Mouse (Mus musculus) neural tube, embryonic 12.5 days (tissue): ENCODE measurements around the gene Gimap5. TPM values are rescaled to one million over a fixed set of nuclear protein-coding genes. Genes with fewer than 3 reads are reported as not detected.

Source experiments
- ATAC-seq: fragments of 200-750 bp; cut with Nextera tagmentation; 2 replicates; pipeline ENCODE4 v1.8.0; 2017; ENCODE audit warnings: low read depth, mild to moderate bottlenecking, moderate TSS enrichment, moderate library complexity; ENCODE audit not compliant: low FRiP score
- H3K27ac ChIP-seq: fragments of 300-500 bp; sonication (generic); 2 replicates; pipeline ENCODE4 v1.5.1; 2016
- H3K27me3 ChIP-seq: fragments of 300-500 bp; sonication (generic); replicated peaks from 2 replicates; pipeline ENCODE4 v1.6.1; 2016; ENCODE audit warnings: mild to moderate bottlenecking
- H3K36me3 ChIP-seq: fragments of 300-500 bp; sonication (generic); 2 replicates; pipeline ENCODE4 v1.6.1; 2016; ENCODE audit warnings: mild to moderate bottlenecking
- H3K4me1 ChIP-seq: fragments of 300-500 bp; sonication (generic); 2 replicates; pipeline ENCODE4 v1.6.1; 2016
- H3K4me2 ChIP-seq: fragments of 300-500 bp; sonication (generic); replicated peaks from 2 replicates; pipeline ENCODE4 v1.6.1; 2016; ENCODE audit warnings: mild to moderate bottlenecking
- H3K4me3 ChIP-seq: fragments of 300-500 bp; sonication (generic); 2 replicates; pipeline ENCODE4 v1.5.1; 2016
- H3K9ac ChIP-seq: fragments of 300-500 bp; sonication (generic); 2 replicates; pipeline ENCODE4 v1.6.1; 2016; ENCODE audit warnings: mild to moderate bottlenecking
- H3K9me3 ChIP-seq: fragments of 300-500 bp; sonication (generic); 2 replicates; pipeline ENCODE4 v1.6.1; 2016; ENCODE audit warnings: mild to moderate bottlenecking
- WGBS: fragments of 180-500 bp; shearing (Covaris S2); methylation state at CpG from one replicate; pipeline ENCODE4 v1.1.7; 2016; 5-methylcytosine and 5-hydroxymethylcytosine counted together
- polyA plus RNA-seq: library from polyadenylated mRNA; unstranded; fragments of >200 nt; fragmentation: Nextera tagmentation; extraction: Ambion mirVana; gene quantifications from 2 replicates; pipeline ENCODE4 v1.2.1, GENCODE M21; 2016

The Gimap5 gene
- 1.4 and 1.8 TPM in 2 replicates for polyA plus RNA-seq

DNA sequence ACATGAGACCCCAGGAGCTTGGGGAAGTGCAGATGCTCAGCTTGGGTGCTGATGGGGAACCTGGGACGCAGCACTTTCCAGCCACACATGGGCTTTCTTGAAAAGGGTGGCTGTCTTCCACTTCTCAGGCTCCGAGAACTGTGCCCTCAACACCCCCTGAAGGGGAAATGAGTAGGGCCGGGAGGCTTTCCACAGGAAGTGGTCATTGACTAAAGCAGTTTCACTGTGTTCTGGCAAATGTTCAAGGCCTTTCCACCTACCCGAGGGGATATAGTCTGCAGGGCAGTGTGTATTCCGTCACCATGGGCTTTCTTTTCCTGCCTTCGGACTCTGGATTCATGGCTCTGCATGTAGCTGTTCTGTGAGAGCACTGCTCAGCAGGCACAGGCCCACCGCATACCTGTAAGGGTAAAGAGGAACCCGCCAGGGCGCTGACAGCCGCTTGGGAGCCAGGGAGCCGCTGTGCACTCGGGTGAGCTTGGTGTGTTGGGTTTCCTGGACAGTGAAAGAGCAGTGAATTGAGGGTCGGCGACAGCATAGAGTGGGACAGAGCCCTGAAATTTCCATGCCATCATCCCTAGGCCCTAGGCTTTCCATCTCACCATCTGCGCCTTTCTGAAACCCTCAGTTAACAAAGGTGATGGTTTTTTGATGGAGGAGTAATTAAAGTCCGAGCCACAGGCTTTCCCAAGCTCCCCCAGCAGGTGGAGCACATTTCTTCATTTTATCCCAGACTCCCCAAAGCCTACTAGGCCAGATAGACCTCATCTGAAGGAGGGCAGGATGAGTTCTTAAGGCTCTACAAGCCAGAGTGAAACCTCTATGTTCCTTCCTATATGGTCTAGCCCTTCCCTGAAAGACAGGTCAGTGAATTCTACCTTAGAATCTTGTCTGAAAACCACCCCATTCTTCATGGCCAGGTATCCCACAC lies at the start of gene Gimap5:
Gimap5 (plus strand) TSS at position 239 of the 931 bp plus-strand sequence.
- H3K36me3 ChIP-seq = no peaks in the 10 kb centered on the region
- H3K4me1 ChIP-seq = peaks cover 14% of the 10 kb centered on the region
- H3K4me3 ChIP-seq = no peak within 1 kb of the TSS
- peaks cover 25% of the 10 kb centered on the region for H3K27me3 ChIP-seq
- no peak within 1 kb of the TSS; the same call in 1 of the 2 replicates for H3K4me2 ChIP-seq
- WGBS = 53% methylated on average over 16 of the region's 16 CpGs
- H3K27ac ChIP-seq = no peak within 1 kb of the TSS
- no peak for ATAC-seq
- no peak within 1 kb of the TSS for H3K9ac ChIP-seq
- H3K9me3 ChIP-seq = no peaks in the 10 kb centered on the region

DNA sequence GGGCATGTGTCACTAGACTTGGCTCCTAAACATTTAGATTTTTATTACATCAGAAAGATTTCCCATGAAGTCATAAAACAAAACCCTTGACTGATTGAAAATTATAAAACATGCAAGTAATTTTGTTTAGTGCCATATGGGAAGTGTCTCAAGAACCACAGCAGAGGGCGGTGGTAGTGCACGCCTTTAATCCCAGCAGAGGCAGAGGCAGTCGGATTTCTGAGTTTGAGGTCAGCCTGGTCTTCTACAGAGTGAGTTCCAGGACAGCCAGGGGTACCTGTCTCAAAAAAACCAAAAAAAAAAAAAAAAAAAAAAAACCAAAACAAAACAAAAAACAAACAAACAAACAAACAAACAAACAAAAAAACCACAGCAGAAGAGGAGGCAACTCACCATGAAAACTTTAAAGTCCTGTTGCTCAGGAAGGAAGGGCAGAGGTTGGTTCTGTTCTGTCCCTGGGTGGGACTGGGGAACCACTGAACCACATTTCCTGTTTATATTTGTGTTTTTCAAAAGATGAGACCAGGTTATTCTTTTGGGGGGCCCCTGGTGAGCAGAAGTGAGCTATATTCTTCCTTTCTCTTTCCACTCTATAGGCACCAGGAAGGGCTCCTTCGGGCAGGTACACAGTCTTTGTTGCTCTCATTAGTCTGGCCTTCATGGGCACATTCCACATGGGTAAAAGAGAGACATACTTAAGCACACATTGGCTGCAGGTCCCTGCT lies 49.0 kb upstream of the Gimap5 start:
- Histone ChIP-seq H3K4me3 (no peak overlapping the region), H3K36me3 (no peaks in the 10 kb centered on the region), H3K9me3 (peaks cover 4% of the 10 kb centered on the region; the same call in 1 of the 2 replicates), H3K27ac (no peak overlapping the region), H3K4me1 (no peaks in the 10 kb centered on the region), H3K27me3 (no peaks in the 10 kb centered on the region), H3K4me2 (no peak overlapping the region), H3K9ac (no peak overlapping the region)
- WGBS = 87% methylated on average over 4 of the region's 4 CpGs
- ATAC-seq = no peak

DNA sequence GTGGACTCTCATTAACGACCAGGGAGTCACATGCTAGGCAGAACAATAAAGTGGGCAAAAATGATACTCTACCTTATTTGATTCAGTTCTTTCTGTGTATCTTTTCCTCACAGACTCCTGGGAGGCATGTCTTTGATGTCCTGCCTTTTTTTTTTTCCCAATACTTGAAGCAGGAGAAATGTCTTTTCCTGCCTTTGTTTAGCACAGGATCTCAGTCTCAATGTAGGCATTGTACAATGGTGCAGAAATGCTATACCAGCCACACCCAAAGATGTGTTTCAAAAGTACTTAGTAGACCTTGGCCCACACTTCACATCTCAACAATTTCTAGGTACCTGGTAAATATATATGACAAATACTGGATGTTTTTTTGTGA lies 48.5 kb upstream of the Gimap5 start:
- Histone ChIP-seq H3K4me3 (no peak overlapping the region), H3K4me1 (no peaks in the 10 kb centered on the region), H3K4me2 (no peak overlapping the region), H3K9me3 (peaks cover 4% of the 10 kb centered on the region; the same call in 1 of the 2 replicates), H3K9ac (no peak overlapping the region), H3K27ac (no peak overlapping the region), H3K36me3 (no peaks in the 10 kb centered on the region), H3K27me3 (no peaks in the 10 kb centered on the region)
- no peak for ATAC-seq
- WGBS = 65% methylated on average over 1 of the region's 1 CpGs

DNA sequence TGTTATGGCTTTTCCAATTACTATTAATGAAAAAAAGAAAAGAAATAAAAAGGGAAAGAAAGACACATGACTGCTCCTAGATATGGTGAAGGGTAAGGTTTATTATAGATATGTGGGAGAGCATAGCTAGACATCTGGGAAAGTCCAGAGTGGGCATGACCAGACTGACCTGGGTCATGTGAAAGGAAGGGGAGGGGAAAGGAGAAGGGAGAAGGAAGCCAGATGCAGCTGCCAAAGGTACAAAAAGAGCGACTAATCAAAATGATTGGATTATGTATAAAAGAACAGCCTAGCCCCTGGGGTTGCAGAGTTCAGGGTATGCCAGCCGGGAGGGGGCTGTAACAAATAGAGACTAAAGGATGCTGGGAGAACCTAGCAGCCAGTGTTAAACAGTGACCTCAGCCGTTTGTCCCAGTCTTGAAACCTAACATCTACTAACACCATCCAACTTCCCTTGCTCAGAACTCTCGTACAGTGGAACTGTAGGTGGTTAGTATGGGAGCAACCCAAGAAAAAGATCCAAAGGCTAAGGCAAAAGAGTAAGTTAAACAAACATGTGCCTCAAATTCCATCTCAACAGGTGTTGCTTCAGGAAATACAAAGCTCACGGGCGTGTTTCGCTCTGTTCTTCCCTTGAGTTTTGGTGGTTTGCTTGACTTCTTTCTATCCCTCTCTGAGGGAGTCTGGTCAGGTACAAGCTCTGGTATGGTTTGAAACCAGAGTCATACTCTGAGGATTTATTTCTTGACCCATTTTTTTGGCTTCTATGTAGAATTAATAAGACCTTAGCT lies 47.7 kb upstream of the Gimap5 start:
- no peak overlapping the region for H3K27ac ChIP-seq
- H3K9ac ChIP-seq = no peak overlapping the region
- H3K9me3 ChIP-seq = peaks cover 4% of the 10 kb centered on the region; the same call in 1 of the 2 replicates
- H3K27me3 ChIP-seq = no peaks in the 10 kb centered on the region
- no peaks in the 10 kb centered on the region for H3K4me1 ChIP-seq
- H3K4me2 ChIP-seq = no peak overlapping the region
- 82% methylated on average over 7 of the region's 7 CpGs for WGBS
- ATAC-seq = no peak
- H3K36me3 ChIP-seq = no peaks in the 10 kb centered on the region
- H3K4me3 ChIP-seq = no peak overlapping the region

DNA sequence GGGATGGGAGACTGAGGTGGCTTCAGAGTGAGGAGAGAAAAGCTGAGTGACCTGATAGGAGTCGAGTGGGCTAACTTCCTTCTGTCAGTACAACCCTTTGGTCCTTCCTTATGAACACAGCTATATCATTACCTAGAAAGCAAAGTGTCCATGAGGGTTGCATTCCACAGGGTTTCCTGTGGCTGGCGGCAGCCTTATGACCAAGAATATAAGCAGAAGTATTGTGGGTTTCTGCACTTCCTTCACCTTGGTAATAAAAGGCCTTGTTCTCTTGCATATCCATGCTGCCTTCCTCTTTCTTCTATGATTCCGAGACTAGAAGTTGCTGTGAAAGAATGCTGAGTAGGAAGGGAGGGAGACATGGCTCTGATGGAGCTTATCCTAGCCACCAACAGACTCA lies 47.1 kb upstream of the Gimap5 start:
- ATAC-seq = no peak
- 81% methylated on average over 3 of the region's 3 CpGs for WGBS

DNA sequence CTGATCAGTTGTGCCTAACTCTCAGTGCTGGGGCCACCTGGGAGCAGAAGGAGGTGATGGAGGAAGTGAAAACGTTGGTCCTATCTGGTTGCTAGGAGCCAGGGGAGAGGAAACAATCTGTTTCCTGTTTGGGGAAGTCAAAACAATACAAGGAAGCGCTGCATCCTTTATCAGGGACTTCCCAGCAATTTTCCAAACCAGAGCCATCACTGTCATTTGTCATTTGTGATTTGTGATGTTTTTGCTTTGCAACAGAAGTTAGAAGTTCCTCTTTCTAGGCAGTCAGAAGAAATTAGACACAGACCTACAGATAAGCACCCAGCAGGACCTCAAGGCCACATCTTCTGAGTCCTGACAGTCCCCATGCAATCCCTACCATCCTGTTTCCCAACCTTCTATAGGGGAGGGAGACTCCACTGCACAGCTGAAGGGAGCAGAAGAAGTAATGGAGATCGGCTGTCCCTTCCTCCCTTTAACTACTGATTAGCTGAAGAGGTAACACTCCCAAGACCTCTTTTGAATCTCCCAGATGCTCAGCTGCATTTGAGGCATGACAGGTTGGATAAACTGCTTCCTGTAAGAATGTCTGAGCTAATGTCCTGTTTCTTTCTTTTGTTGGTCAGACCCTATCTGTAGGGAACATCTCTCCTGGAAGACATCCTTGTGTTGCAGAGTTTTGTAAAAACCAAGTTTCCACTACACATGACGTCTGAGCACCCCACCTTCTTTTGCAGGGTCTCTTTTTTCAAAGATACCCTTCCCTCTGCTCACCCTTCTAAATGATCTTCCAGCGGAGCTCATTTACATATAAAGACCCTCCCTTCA lies 45.5 kb upstream of the Gimap5 start:
- Histone ChIP-seq H3K9ac (no peak overlapping the region), H3K27ac (no peak overlapping the region)
- 59% methylated on average over 5 of the region's 5 CpGs for WGBS

More for the DNA sequence above, 47.1 kb upstream of the Gimap5 start:
- Histone ChIP-seq H3K27me3 (no peaks in the 10 kb centered on the region), H3K36me3 (no peaks in the 10 kb centered on the region), H3K4me3 (no peak overlapping the region), H3K27ac (no peak overlapping the region), H3K4me2 (no peak overlapping the region), H3K9me3 (peaks cover 4% of the 10 kb centered on the region; the same call in 1 of the 2 replicates), H3K9ac (no peak overlapping the region), H3K4me1 (no peaks in the 10 kb centered on the region)

DNA sequence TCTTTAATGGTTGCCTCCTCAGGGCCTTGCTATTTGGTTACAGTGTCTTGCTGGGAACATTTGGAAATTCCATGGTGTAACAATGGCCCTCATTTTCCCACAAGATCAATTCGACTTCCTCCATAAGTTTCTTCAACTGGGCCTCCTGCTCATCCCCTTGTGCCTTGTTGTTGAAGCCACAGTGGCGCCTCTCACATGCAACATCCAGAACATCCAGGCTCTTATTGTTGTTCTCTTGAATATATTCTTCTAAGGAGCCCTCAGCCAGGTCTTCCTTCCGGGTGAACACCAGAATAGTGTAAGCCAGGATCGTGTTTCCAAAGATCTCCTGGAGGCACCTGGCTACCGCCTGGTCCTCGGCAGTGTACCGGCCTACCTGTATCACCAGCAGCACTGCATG lies 43.9 kb upstream of the Gimap5 start:
- Histone ChIP-seq H3K36me3 (no peaks in the 10 kb centered on the region), H3K9ac (no peak overlapping the region), H3K27ac (no peak overlapping the region), H3K9me3 (no peaks in the 10 kb centered on the region), H3K4me3 (no peak overlapping the region), H3K4me2 (no peak overlapping the region), H3K27me3 (no peaks in the 10 kb centered on the region), H3K4me1 (no peaks in the 10 kb centered on the region)
- ATAC-seq = no peak
- WGBS = 87% methylated on average over 7 of the region's 7 CpGs

More for the DNA sequence above, 45.5 kb upstream of the Gimap5 start:
- Histone ChIP-seq H3K4me2 (no peak overlapping the region), H3K9me3 (no peaks in the 10 kb centered on the region), H3K4me3 (no peak overlapping the region), H3K4me1 (no peaks in the 10 kb centered on the region), H3K27me3 (no peaks in the 10 kb centered on the region), H3K36me3 (no peaks in the 10 kb centered on the region)
- ATAC-seq = no peak

DNA sequence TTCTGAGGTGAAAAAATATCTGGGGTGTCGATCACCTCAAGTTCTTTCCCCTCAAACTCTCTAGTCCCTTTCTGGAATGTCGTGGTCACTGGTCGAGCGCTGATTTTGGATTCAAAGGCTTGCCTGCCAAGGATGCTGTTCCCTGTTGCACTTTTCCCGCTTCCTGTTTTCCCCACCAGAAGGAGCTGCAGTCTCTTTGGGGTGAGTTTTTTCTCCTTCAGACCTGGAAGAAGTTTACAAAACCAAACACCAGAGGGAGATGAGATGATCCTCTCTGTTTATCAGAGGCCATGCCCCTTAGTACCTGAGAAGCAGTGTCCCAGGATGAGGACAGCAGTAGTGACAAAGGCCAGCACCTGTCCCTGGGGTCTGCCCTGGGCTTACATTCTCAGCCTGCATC lies 43.4 kb upstream of the Gimap5 start:
- H3K4me3 ChIP-seq = no peak overlapping the region
- no peaks in the 10 kb centered on the region for H3K27me3 ChIP-seq
- H3K36me3 ChIP-seq = no peaks in the 10 kb centered on the region
- WGBS = 79% methylated on average over 5 of the region's 5 CpGs
- H3K4me2 ChIP-seq = no peak overlapping the region
- H3K9ac ChIP-seq = no peak overlapping the region
- no peak for ATAC-seq
- no peak overlapping the region for H3K27ac ChIP-seq
- no peaks in the 10 kb centered on the region for H3K9me3 ChIP-seq
- no peaks in the 10 kb centered on the region for H3K4me1 ChIP-seq

DNA sequence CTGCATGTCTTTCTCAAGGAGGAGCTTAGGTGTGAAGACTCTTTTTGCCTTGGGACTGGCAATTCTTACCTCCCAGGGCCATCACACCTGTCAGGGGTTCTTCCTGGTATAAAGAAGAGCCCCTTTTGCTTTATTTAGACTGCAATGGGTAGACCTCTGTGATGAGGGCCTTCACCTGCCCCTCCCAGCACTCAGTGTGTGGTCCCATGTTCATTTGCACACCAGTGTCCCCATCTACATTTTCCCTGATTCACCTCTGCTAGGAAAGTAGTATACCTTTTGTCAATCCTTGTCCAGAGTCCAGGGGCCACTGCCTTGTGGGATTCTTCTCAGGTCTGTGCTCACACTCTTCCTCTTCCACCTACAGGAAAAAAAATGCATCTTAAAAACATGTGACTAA lies 41.9 kb upstream of the Gimap5 start:
- Histone ChIP-seq H3K4me2 (no peak overlapping the region), H3K27ac (no peak overlapping the region), H3K4me3 (no peak overlapping the region), H3K36me3 (no peaks in the 10 kb centered on the region), H3K27me3 (no peaks in the 10 kb centered on the region), H3K4me1 (no peaks in the 10 kb centered on the region), H3K9ac (no peak overlapping the region), H3K9me3 (no peaks in the 10 kb centered on the region)
- no peak for ATAC-seq

DNA sequence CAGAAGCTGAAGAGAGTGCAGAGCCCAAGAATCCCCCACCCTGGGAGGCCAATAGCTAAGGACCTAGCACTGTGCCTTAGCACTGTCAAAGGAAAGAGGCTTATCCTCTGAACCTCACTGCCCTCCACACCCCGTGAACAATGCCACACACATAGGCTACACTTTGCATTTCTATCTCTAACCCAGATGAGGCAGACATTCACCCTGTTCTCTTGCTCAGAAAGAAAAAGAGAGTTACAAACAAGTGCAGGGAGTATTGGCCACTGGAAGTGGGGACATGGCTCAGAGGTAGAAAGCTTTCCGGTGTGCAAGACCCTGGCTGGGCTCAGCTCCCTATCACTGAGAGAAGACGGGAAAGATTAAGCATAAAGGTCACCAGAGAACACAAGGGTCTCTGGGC lies 39.9 kb upstream of the Gimap5 start:
- Histone ChIP-seq H3K36me3 (no peaks in the 10 kb centered on the region), H3K4me1 (no peaks in the 10 kb centered on the region), H3K4me3 (no peak overlapping the region), H3K27me3 (no peaks in the 10 kb centered on the region), H3K9me3 (no peaks in the 10 kb centered on the region), H3K4me2 (no peak overlapping the region), H3K9ac (no peak overlapping the region), H3K27ac (no peak overlapping the region)
- 64% methylated on average over 3 of the region's 3 CpGs for WGBS
- no peak for ATAC-seq

DNA sequence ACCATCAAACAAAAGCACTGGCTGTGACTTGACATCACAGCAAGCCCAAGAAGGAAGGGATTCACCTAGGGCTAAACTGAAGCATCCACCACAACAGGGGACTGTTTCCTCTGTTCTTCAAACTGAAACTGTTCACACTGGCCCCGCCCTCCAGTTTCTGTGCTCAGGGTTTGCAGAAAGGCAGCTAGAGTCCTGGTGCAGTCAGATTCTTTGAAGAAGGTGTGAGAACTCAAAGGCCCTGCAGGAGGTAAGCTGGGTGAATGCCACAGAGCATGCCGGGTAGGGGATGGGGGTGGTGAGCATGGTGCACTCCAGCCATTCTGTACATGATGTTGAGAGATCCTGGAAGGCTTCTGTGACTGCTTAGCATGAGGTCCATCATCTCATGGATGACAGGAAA lies 27.5 kb upstream of the Gimap5 start, which contains the start of the genes Gm28053 and Gimap7:
Gm28053 (plus strand) TSS at position 153 of the 400 bp plus-strand sequence.
Gimap7 (plus strand) TSS at position 167 of the 400 bp plus-strand sequence.
- no peak within 1 kb of the TSS for H3K4me2 ChIP-seq
- no peak within 1 kb of the TSS for H3K4me3 ChIP-seq
- no peak within 1 kb of the TSS for H3K27ac ChIP-seq
- no peak for ATAC-seq
- H3K27me3 ChIP-seq = no peaks in the 10 kb centered on the region
- H3K36me3 ChIP-seq = no peaks in the 10 kb centered on the region
- no peaks in the 10 kb centered on the region for H3K4me1 ChIP-seq
- no peaks in the 10 kb centered on the region for H3K9me3 ChIP-seq
- WGBS = 63% methylated on average over 2 of the region's 2 CpGs
- H3K9ac ChIP-seq = no peak within 1 kb of the TSS
